Mouse (Mus musculus): ENCODE measurements at regions not wholly inside any gene's neighbourhood (a gene's known extent, or its start where the extent isn't known, plus 50 kb on each side); places are given as distances from the start of the nearest gene placed in this dataset.

DNA sequence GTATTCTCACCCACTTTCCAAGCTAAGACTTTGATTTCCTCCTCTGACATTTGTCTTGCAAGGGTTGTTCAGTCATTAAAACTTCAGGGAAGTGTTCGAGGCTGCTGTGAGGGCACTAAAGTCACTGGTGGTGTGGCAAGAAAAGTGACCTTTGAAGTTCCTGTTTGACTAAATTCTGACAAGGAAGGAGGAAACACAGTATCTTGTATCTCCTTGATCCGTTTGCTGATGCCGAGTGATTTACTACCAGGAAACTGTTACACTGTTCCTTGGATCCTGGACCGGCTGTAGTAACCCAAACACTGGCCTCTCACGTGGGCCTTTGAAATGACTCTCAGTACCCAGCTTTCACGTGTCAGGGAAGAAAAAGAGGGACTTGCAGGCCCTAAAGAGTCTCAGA is 53.5 kb upstream of the Ralgapa2 start:
- H3K9ac ChIP-seq (replicated peaks; ENCODE audit: low read depth, low read length), result no peak overlapping the region
- H3K27ac ChIP-seq (ENCODE audit: low read length), result no peak overlapping the region
- no peaks in the 10 kb centered on the region for H3K4me1 ChIP-seq (ENCODE audit: control insufficient read depth, insufficient read depth, low read length)
- H3K9me3 ChIP-seq (ENCODE audit: control insufficient read depth, low read depth, low read length), result no peaks in the 10 kb centered on the region
- H3K36me3 ChIP-seq (ENCODE audit: control insufficient read depth, insufficient read depth, low read length), result no peaks in the 10 kb centered on the region
- H3K4me3 ChIP-seq (ENCODE audit: low read depth, low read length), result no peak overlapping the region
- no peaks in the 10 kb centered on the region for H3K27me3 ChIP-seq (ENCODE audit: control insufficient read depth, insufficient read depth, low read length)
- ATAC-seq (ENCODE audit: insufficient number of reproducible peaks, insufficient read depth, low FRiP score, low read depth), result no peak
- H3K4me2 ChIP-seq (replicated peaks; ENCODE audit: low read depth, low read length), result no peak overlapping the region
- 28% methylated on average over 6 of the region's 6 CpGs for WGBS

- no peak overlapping the region for H3K27ac ChIP-seq (ENCODE audit: low read length)
- H3K4me1 ChIP-seq (ENCODE audit: control insufficient read depth, insufficient read depth, low read length), result no peaks in the 10 kb centered on the region
- H3K9me3 ChIP-seq (ENCODE audit: control insufficient read depth, low read depth, low read length), result no peaks in the 10 kb centered on the region
- H3K36me3 ChIP-seq (ENCODE audit: control insufficient read depth, insufficient read depth, low read length), result no peaks in the 10 kb centered on the region
- WGBS, result 55% methylated on average over 11 of the region's 11 CpGs
- no peak overlapping the region for H3K9ac ChIP-seq (replicated peaks; ENCODE audit: low read depth, low read length)
- ATAC-seq (ENCODE audit: insufficient number of reproducible peaks, insufficient read depth, low FRiP score, low read depth), result peak; percentile 57; the same call in 1 of the 2 replicates
- H3K27me3 ChIP-seq (ENCODE audit: control insufficient read depth, insufficient read depth, low read length), result no peaks in the 10 kb centered on the region
- no peak overlapping the region for H3K4me3 ChIP-seq (ENCODE audit: low read depth, low read length)
- H3K4me2 ChIP-seq (replicated peaks; ENCODE audit: low read depth, low read length), result no peak overlapping the region
Measured at GRCm38 (mm10) chr2:146568171-146568842, 56.2 kb upstream of the Ralgapa2 start.

- Histone ChIP-seq H3K4me3 (ENCODE audit: low read depth, low read length) (no peak overlapping the region), H3K27ac (ENCODE audit: low read length) (no peak overlapping the region), H3K27me3 (ENCODE audit: control insufficient read depth, insufficient read depth, low read length) (no peaks in the 10 kb centered on the region), H3K4me2 (replicated peaks; ENCODE audit: low read depth, low read length) (no peak overlapping the region), H3K4me1 (ENCODE audit: control insufficient read depth, insufficient read depth, low read length) (no peaks in the 10 kb centered on the region), H3K9ac (replicated peaks; ENCODE audit: low read depth, low read length) (no peak overlapping the region), H3K36me3 (ENCODE audit: control insufficient read depth, insufficient read depth, low read length) (no peaks in the 10 kb centered on the region), H3K9me3 (ENCODE audit: control insufficient read depth, low read depth, low read length) (no peaks in the 10 kb centered on the region)
- ATAC-seq (ENCODE audit: insufficient number of reproducible peaks, insufficient read depth, low FRiP score, low read depth), result no peak
- WGBS, result 92% methylated on average over 11 of the region's 11 CpGs
Measured at GRCm38 (mm10) chr2:146571036-146571435, 58.9 kb upstream of the Ralgapa2 start.

- WGBS, result 92% methylated on average over 9 of the region's 9 CpGs
- no peak for ATAC-seq (ENCODE audit: insufficient number of reproducible peaks, insufficient read depth, low FRiP score, low read depth)
- H3K9me3 ChIP-seq (ENCODE audit: control insufficient read depth, low read depth, low read length), result no peaks in the 10 kb centered on the region
Measured at GRCm38 (mm10) chr2:146571857-146572256, 59.7 kb upstream of the Ralgapa2 start.

GRCm38 (mm10) chr2:146575610-146576297 is 63.6 kb upstream of the Ralgapa2 start:
- Histone ChIP-seq H3K9ac (replicated peaks; ENCODE audit: low read depth, low read length) (no peak overlapping the region), H3K27me3 (ENCODE audit: control insufficient read depth, insufficient read depth, low read length) (no peaks in the 10 kb centered on the region), H3K4me1 (ENCODE audit: control insufficient read depth, insufficient read depth, low read length) (no peaks in the 10 kb centered on the region), H3K36me3 (ENCODE audit: control insufficient read depth, insufficient read depth, low read length) (no peaks in the 10 kb centered on the region), H3K27ac (ENCODE audit: low read length) (no peak overlapping the region; the same call in 1 of the 2 replicates), H3K9me3 (ENCODE audit: control insufficient read depth, low read depth, low read length) (no peaks in the 10 kb centered on the region), H3K4me2 (replicated peaks; ENCODE audit: low read depth, low read length) (no peak overlapping the region), H3K4me3 (ENCODE audit: low read depth, low read length) (no peak overlapping the region)
- 58% methylated on average over 3 of the region's 3 CpGs for WGBS
- no peak for ATAC-seq (ENCODE audit: insufficient number of reproducible peaks, insufficient read depth, low FRiP score, low read depth)

More at GRCm38 (mm10) chr2:146571857-146572256, 59.7 kb upstream of the Ralgapa2 start:
- Histone ChIP-seq H3K4me3 (ENCODE audit: low read depth, low read length) (no peak overlapping the region), H3K36me3 (ENCODE audit: control insufficient read depth, insufficient read depth, low read length) (no peaks in the 10 kb centered on the region), H3K9ac (replicated peaks; ENCODE audit: low read depth, low read length) (no peak overlapping the region), H3K4me2 (replicated peaks; ENCODE audit: low read depth, low read length) (no peak overlapping the region), H3K4me1 (ENCODE audit: control insufficient read depth, insufficient read depth, low read length) (no peaks in the 10 kb centered on the region), H3K27ac (ENCODE audit: low read length) (no peak overlapping the region), H3K27me3 (ENCODE audit: control insufficient read depth, insufficient read depth, low read length) (no peaks in the 10 kb centered on the region)

DNA sequence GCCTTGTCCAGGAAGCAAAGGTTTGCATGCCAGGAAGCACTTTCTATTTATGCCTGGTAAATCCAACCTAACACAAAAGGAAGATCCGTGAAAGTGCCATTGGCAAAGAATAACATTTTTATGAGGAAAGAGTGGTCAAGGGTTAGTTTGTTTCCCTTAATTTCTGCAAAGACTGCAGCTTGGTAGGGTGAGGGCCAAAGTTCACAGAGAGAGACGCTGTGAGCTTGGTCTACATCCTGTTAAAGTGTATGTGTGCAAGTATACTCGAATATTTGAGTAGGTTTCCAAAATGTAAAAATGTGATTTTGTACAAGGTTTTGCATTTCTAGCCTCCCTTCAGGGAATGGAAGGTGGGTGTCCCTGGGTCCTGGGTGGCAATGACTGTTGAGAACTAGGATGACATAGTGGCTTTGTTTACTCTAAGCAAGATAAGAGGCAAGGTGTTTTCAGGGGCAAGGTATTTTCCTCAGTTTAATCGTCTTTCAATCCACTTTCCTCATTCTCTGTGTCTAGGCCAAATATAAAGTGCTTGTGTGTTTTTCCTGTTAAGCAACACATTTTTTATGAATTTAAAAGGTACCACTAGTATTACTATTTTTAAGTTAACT is 64.3 kb upstream of the Ralgapa2 start:
- Histone ChIP-seq H3K4me1 (ENCODE audit: control insufficient read depth, insufficient read depth, low read length) (no peaks in the 10 kb centered on the region), H3K9ac (replicated peaks; ENCODE audit: low read depth, low read length) (no peak overlapping the region), H3K4me2 (replicated peaks; ENCODE audit: low read depth, low read length) (no peak overlapping the region), H3K9me3 (ENCODE audit: control insufficient read depth, low read depth, low read length) (no peaks in the 10 kb centered on the region), H3K27ac (ENCODE audit: low read length) (no peak overlapping the region; the same call in 1 of the 2 replicates), H3K4me3 (ENCODE audit: low read depth, low read length) (no peak overlapping the region), H3K27me3 (ENCODE audit: control insufficient read depth, insufficient read depth, low read length) (no peaks in the 10 kb centered on the region), H3K36me3 (ENCODE audit: control insufficient read depth, insufficient read depth, low read length) (no peaks in the 10 kb centered on the region)
- ATAC-seq (ENCODE audit: insufficient number of reproducible peaks, insufficient read depth, low FRiP score, low read depth), result no peak
- WGBS, result 47% methylated on average over 4 of the region's 4 CpGs

GRCm38 (mm10) chr2:146577096-146577495 is 65.0 kb upstream of the Ralgapa2 start:
- Histone ChIP-seq H3K4me1 (ENCODE audit: control insufficient read depth, insufficient read depth, low read length) (no peaks in the 10 kb centered on the region), H3K27me3 (ENCODE audit: control insufficient read depth, insufficient read depth, low read length) (no peaks in the 10 kb centered on the region), H3K4me2 (replicated peaks; ENCODE audit: low read depth, low read length) (no peak overlapping the region), H3K36me3 (ENCODE audit: control insufficient read depth, insufficient read depth, low read length) (no peaks in the 10 kb centered on the region), H3K9ac (replicated peaks; ENCODE audit: low read depth, low read length) (no peak overlapping the region), H3K9me3 (ENCODE audit: control insufficient read depth, low read depth, low read length) (no peaks in the 10 kb centered on the region), H3K27ac (ENCODE audit: low read length) (no peak overlapping the region), H3K4me3 (ENCODE audit: low read depth, low read length) (no peak overlapping the region)
- ATAC-seq (ENCODE audit: insufficient number of reproducible peaks, insufficient read depth, low FRiP score, low read depth), result no peak
- WGBS, result 60% methylated on average over 3 of the region's 3 CpGs

- H3K4me1 ChIP-seq (ENCODE audit: control insufficient read depth, insufficient read depth, low read length), result no peaks in the 10 kb centered on the region
- 84% methylated on average over 3 of the region's 3 CpGs for WGBS
Measured at GRCm38 (mm10) chr2:146581220-146581619, 69.1 kb upstream of the Ralgapa2 start.

More at GRCm38 (mm10) chr2:146581220-146581619, 69.1 kb upstream of the Ralgapa2 start:
- H3K27ac ChIP-seq (ENCODE audit: low read length), result no peak overlapping the region
- no peak overlapping the region for H3K4me3 ChIP-seq (ENCODE audit: low read depth, low read length)
- no peaks in the 10 kb centered on the region for H3K27me3 ChIP-seq (ENCODE audit: control insufficient read depth, insufficient read depth, low read length)
- H3K9ac ChIP-seq (replicated peaks; ENCODE audit: low read depth, low read length), result no peak overlapping the region
- H3K9me3 ChIP-seq (ENCODE audit: control insufficient read depth, low read depth, low read length), result no peaks in the 10 kb centered on the region
- no peaks in the 10 kb centered on the region for H3K36me3 ChIP-seq (ENCODE audit: control insufficient read depth, insufficient read depth, low read length)
- no peak overlapping the region for H3K4me2 ChIP-seq (replicated peaks; ENCODE audit: low read depth, low read length)
- no peak for ATAC-seq (ENCODE audit: insufficient number of reproducible peaks, insufficient read depth, low FRiP score, low read depth)
